Mouse (Mus musculus): ENCODE measurements around the gene Mindy1.

GRCm38 (mm10) chr3:95250361-95250760 lies 30.8 kb upstream of the Mindy1 start:
- TF ChIP-seq CTCF (IDR thresholded peaks at IDR 0.05; ENCODE audit: control insufficient read depth, insufficient read depth, low read length) (no peak), POLR2A (IDR thresholded peaks at IDR 0.05; ENCODE audit: borderline replicate concordance, control insufficient read depth, low read depth, low read length) (no peak)

Measured in bone marrow, adult 2 months (tissue).